ENCODE assay signal across 9 mouse cellular contexts in genomic region chr19:10740641-10741440, GRCm38 (mm10). TPM values are rescaled to one million over a fixed set of nuclear protein-coding genes. Genes with fewer than 3 reads are reported as not detected.
DNase-seq lines count a peak whose midpoint lies in the region; ATAC-seq lines count a peak whose summit lies in the region.
"Had no signal": no experiment of that assay in that cellular context is flagged by ENCODE, and none has a peak within 500 bp of the region (broad histone marks: within the 10 kb centered on the region; RNA-seq: fewer than 3 reads in every experiment).

No protein-coding gene starts in this region.

- H3K27me3 ChIP-seq in hindbrain, embryonic 15.5 days = no peaks in the 10 kb centered on the region
- H3K27me3 ChIP-seq in hindbrain, embryonic 12.5 days = no peaks in the 10 kb centered on the region
- H3K27me3 ChIP-seq in kidney, embryonic 15.5 days = no peaks in the 10 kb centered on the region
- no peaks in the 10 kb centered on the region for H3K27me3 ChIP-seq in stomach, embryonic 16.5 days (ENCODE audit: control insufficient read depth, insufficient read depth, low read length)
- H3K27me3 ChIP-seq: liver, embryonic 13.5 days had no signal

- 0 out of 2 replicates have a peak, but pooled peaks have one; percentile 13 for ATAC-seq in hindbrain, embryonic 15.5 days (ENCODE audit: low FRiP score, low read depth)
- ATAC-seq in hindbrain, embryonic 12.5 days (ENCODE audit: low FRiP score) = no peak
- peak; percentile 91 for ATAC-seq in kidney, embryonic 15.5 days (replicated peaks; ENCODE audit: low FRiP score)
- ATAC-seq in stomach, embryonic 16.5 days (ENCODE audit: insufficient read depth, low FRiP score) = peak; percentile 73; the same call in 1 of the 2 replicates
- ATAC-seq in cerebellum, adult (ENCODE audit: insufficient number of reproducible peaks, low FRiP score, low TSS enrichment) = no peak

- H3K9ac ChIP-seq in hindbrain, embryonic 15.5 days = no peak overlapping the region
- no peak overlapping the region for H3K9ac ChIP-seq in hindbrain, embryonic 12.5 days
- no peak overlapping the region for H3K9ac ChIP-seq in kidney, embryonic 15.5 days
- no peak overlapping the region for H3K9ac ChIP-seq in stomach, embryonic 16.5 days (ENCODE audit: low read length)
- H3K9ac ChIP-seq: liver, embryonic 13.5 days had no signal

- H3K4me2 ChIP-seq in hindbrain, embryonic 15.5 days = no peak overlapping the region
- H3K4me2 ChIP-seq in hindbrain, embryonic 12.5 days (replicated peaks) = no peak overlapping the region
- 0 out of 2 replicates have a peak overlapping the region, but pooled peaks have one; percentile 3 for H3K4me2 ChIP-seq in kidney, embryonic 15.5 days
- no peak overlapping the region for H3K4me2 ChIP-seq in stomach, embryonic 16.5 days (ENCODE audit: low read depth, low read length)
- H3K4me2 ChIP-seq: liver, embryonic 13.5 days had no signal

- H3K36me3 ChIP-seq in hindbrain, embryonic 15.5 days = no peaks in the 10 kb centered on the region
- no peaks in the 10 kb centered on the region for H3K36me3 ChIP-seq in hindbrain, embryonic 12.5 days
- no peaks in the 10 kb centered on the region for H3K36me3 ChIP-seq in kidney, embryonic 15.5 days
- H3K36me3 ChIP-seq in stomach, embryonic 16.5 days (ENCODE audit: control insufficient read depth, insufficient read depth, low read length) = no peaks in the 10 kb centered on the region
- H3K36me3 ChIP-seq: liver, embryonic 13.5 days had no signal

- no peak overlapping the region for H3K4me3 ChIP-seq in hindbrain, embryonic 15.5 days
- no peak overlapping the region for H3K4me3 ChIP-seq in hindbrain, embryonic 12.5 days
- H3K4me3 ChIP-seq in kidney, embryonic 15.5 days (replicated peaks) = no peak overlapping the region
- no peak overlapping the region for H3K4me3 ChIP-seq in stomach, embryonic 16.5 days (replicated peaks; ENCODE audit: low read length)
- H3K4me3 ChIP-seq: liver, embryonic 13.5 days had no signal

- no peak overlapping the region for H3K27ac ChIP-seq in hindbrain, embryonic 15.5 days (replicated peaks)
- no peak overlapping the region for H3K27ac ChIP-seq in hindbrain, embryonic 12.5 days
- peak overlapping the region; percentile 62 for H3K27ac ChIP-seq in kidney, embryonic 15.5 days
- peak overlapping the region; percentile 68 for H3K27ac ChIP-seq in stomach, embryonic 16.5 days (ENCODE audit: low read length)
- H3K27ac ChIP-seq: liver, embryonic 13.5 days had no signal

- peak; percentile 44 for DNase-seq in Muller cell, postnatal 12 days (ENCODE audit: inconsistent ontology term)
- DNase-seq in retina, embryonic 14.5 days (ENCODE audit: low spot score) = no peak
- DNase-seq in frontal cortex, postnatal 10 days (ENCODE audit: low spot score in 2 of 2) = no peak
- DNase-seq: liver, embryonic 13.5 days had no signal

- H3K4me1 ChIP-seq in hindbrain, embryonic 15.5 days (replicated peaks) = no peaks in the 10 kb centered on the region
- 0 out of 2 replicates have a peak, but pooled peaks cover 3% of the 10 kb centered on the region for H3K4me1 ChIP-seq in hindbrain, embryonic 12.5 days
- H3K4me1 ChIP-seq in kidney, embryonic 15.5 days = peaks cover 14% of the 10 kb centered on the region
- peaks cover 7% of the 10 kb centered on the region for H3K4me1 ChIP-seq in stomach, embryonic 16.5 days (ENCODE audit: control insufficient read depth, insufficient read depth, low read length)

- WGBS in hindbrain, embryonic 15.5 days = 49% methylated on average over 11 of the region's 11 CpGs
- 36% methylated on average over 11 of the region's 11 CpGs for WGBS in hindbrain, embryonic 12.5 days
- WGBS in kidney, embryonic 15.5 days = 37% methylated on average over 11 of the region's 11 CpGs
- WGBS in stomach, embryonic 16.5 days = 25% methylated on average over 11 of the region's 11 CpGs

- H3K9me3 ChIP-seq in hindbrain, embryonic 15.5 days = no peaks in the 10 kb centered on the region
- no peaks in the 10 kb centered on the region for H3K9me3 ChIP-seq in hindbrain, embryonic 12.5 days (replicated peaks)
- H3K9me3 ChIP-seq in kidney, embryonic 15.5 days (replicated peaks) = no peaks in the 10 kb centered on the region
- no peaks in the 10 kb centered on the region for H3K9me3 ChIP-seq in stomach, embryonic 16.5 days (replicated peaks; ENCODE audit: control insufficient read depth, low read length)
- H3K9me3 ChIP-seq: liver, embryonic 13.5 days had no signal

RNA-seq across cellular contexts. Expression of gene Cd5, which starts 2.0 kb away (rescaled TPM):
- polyA plus RNA-seq in hindbrain, embryonic 15.5 days (2015; fragmentation: Nextera tagmentation; extraction: Ambion mirVana) = 0.25 and 0.28 TPM in 2 replicates
- 0.17 and 0.31 TPM in 2 replicates for polyA plus RNA-seq in hindbrain, embryonic 12.5 days (2016; fragmentation: Nextera tagmentation; extraction: Ambion mirVana)
- 0.34 and 0.82 TPM in 2 replicates for polyA plus RNA-seq in kidney, embryonic 15.5 days (2015; fragmentation: Nextera tagmentation; extraction: Ambion mirVana)
- polyA plus RNA-seq in stomach, embryonic 16.5 days (2015; fragmentation: Nextera tagmentation; extraction: Ambion mirVana) = 3.3 and 3.8 TPM in 2 replicates
- polyA plus RNA-seq: liver, embryonic 13.5 days had no signal

RNA-seq across cellular contexts. Expression of gene Vps37c, which starts 52.3 kb away (rescaled TPM):
- 28.8 and 31.8 TPM in 2 replicates for polyA plus RNA-seq in hindbrain, embryonic 15.5 days (2015; fragmentation: Nextera tagmentation; extraction: Ambion mirVana)
- 36.6 and 37.5 TPM in 2 replicates for polyA plus RNA-seq in hindbrain, embryonic 12.5 days (2016; fragmentation: Nextera tagmentation; extraction: Ambion mirVana)
- polyA plus RNA-seq in kidney, embryonic 15.5 days (2015; fragmentation: Nextera tagmentation; extraction: Ambion mirVana) = 29.7 and 31.7 TPM in 2 replicates
- polyA plus RNA-seq in stomach, embryonic 16.5 days (2015; fragmentation: Nextera tagmentation; extraction: Ambion mirVana) = 48.7 and 60.3 TPM in 2 replicates

Comparison
In these comparisons a context has a peak if more than half of its experiments do, and no peak if none do; other contexts are left out.
1. ATAC-seq: peak in hindbrain, embryonic 15.5 days (single experiment), kidney, embryonic 15.5 days (single experiment) and stomach, embryonic 16.5 days (single experiment); none in hindbrain, embryonic 12.5 days (single experiment) and cerebellum, adult (single experiment).
2. H3K27ac ChIP-seq: peak in kidney, embryonic 15.5 days (single experiment) and stomach, embryonic 16.5 days (single experiment); none in hindbrain, embryonic 15.5 days (single experiment) and hindbrain, embryonic 12.5 days (single experiment).